Mouse (Mus musculus) stomach, postnatal 0 days (tissue): ENCODE results near the gene Actl7b.

ENCODE experiments used
- CTCF ChIP-seq: IDR thresholded peaks from 2 replicates; pipeline ENCODE4 v1.5.1; 2016; ENCODE audit warnings: antibody characterized with exemption, low read depth, mild to moderate bottlenecking, moderate library complexity
- EP300 ChIP-seq: optimal IDR thresholded peaks from 2 replicates; pipeline ENCODE3; 2016; ENCODE audit warnings: antibody characterized with exemption

DNA sequence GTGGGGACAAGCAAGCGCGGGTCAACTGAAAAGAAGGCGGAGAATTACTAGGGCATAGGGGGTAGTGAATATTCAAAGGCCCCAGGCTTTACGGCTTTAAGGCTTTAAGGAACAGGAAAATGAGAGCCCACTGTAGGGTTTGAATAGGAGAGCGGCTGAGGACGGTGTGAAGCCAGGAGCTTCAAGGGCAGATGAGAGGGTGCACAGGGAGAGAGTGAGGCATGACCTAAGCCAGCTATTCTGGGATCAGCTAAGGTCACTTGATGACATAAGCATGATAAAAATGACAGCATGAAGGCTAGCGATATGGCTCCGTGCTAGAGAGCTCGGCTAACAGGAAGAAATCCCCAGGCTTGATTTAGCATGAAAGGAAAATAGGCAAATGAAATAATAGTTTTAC is 21.8 kb downstream of the Actl7b start:
- TF ChIP-seq CTCF: no peak
- no peak for TF ChIP-seq EP300
